Mouse (Mus musculus) kidney, adult 2 months (tissue): ENCODE data around the gene Nsrp1.

ENCODE experiments used
- CTCF ChIP-seq: fragments of 200-500 bp; conservative IDR thresholded peaks from 2 replicates; pipeline ENCODE4 v1.5.1; 2011; ENCODE audit warnings: low read depth, mild to moderate bottlenecking, control low read depth, low read length, moderate library complexity, mixed read lengths; ENCODE audit not compliant: insufficient read depth, insufficient read length
- POLR2A ChIP-seq: fragments of 200-500 bp; IDR thresholded peaks from one replicate; pipeline ENCODE4 v1.6.1; 2011; ENCODE audit warnings: low read depth, low read length, control low read depth

GRCm38 (mm10) chr11:77000741-77001140 lies 77.5 kb downstream of the Nsrp1 start:
- TF ChIP-seq CTCF (no peak), POLR2A (no peak)
